In genomic region chr1:75168093-75168471, GRCm38 (mm10) we compare ENCODE assay signal across 8 mouse cellular contexts. TPM values are rescaled to one million over a fixed set of nuclear protein-coding genes. Genes with fewer than 3 reads are reported as not detected.
A peak's percentile ranks its signal among the peaks of the same experiment; 100 is the strongest.
DNase-seq lines count a peak whose midpoint lies in the region; ATAC-seq and TF ChIP-seq lines count a peak whose summit lies in the region.

No protein-coding gene starts in this region.

- intact Hi-C loops in heart, adult 2 months (cut with DNase I), result loop anchor here (1.0 to 2.0 kb wide), 2 partner anchors 25 to 43 kb away; partner anchors contain the start of genes Glb1l and Stk16
- intact Hi-C loops in heart, postnatal 10 days (cut with DNase I), result loop anchor here (2.0 kb wide), 1 partner anchor 25 kb away; the partner anchor contains the start of genes Cnppd1 and Retreg2

- TF ChIP-seq POLR2A in heart, adult 2 months (IDR thresholded peaks at IDR 0.05; ENCODE audit: insufficient read depth, low read depth, low read length), result no peak
- no peak for TF ChIP-seq POLR2A in ES-Bruce4 (IDR thresholded peaks at IDR 0.05; ENCODE audit: insufficient read depth, low read length)

- no peak; the same call in 1 of the 2 replicates for ATAC-seq in forebrain, embryonic 16.5 days
- ATAC-seq in liver, embryonic 16.5 days (ENCODE audit: low read depth), result peak; percentile 9; the same call in 1 of the 2 replicates
- no peak for ATAC-seq in CD4-positive, CD25-positive, alpha-beta regulatory T cell, adult 4 months

- peak overlapping the region; percentile 88 for H3K4me2 ChIP-seq in forebrain, embryonic 16.5 days (ENCODE audit: low read length)
- H3K4me2 ChIP-seq in liver, embryonic 16.5 days (ENCODE audit: low read depth, low read length), result peak overlapping the region; percentile 75

- peak overlapping the region; percentile 77 for H3K4me3 ChIP-seq in heart, adult 2 months
- H3K4me3 ChIP-seq in ES-Bruce4 (ENCODE audit: low read depth, low read length), result peak overlapping the region; percentile 83
- H3K4me3 ChIP-seq in forebrain, embryonic 16.5 days (replicated peaks; ENCODE audit: low read length), result peak overlapping the region; percentile 93
- peak overlapping the region; percentile 76 for H3K4me3 ChIP-seq in liver, embryonic 16.5 days (ENCODE audit: low read depth, low read length)

- peaks cover 3% of the 10 kb centered on the region for H3K4me1 ChIP-seq in heart, adult 2 months (ENCODE audit: control insufficient read depth, insufficient read depth, low read length)
- H3K4me1 ChIP-seq in ES-Bruce4 (ENCODE audit: control insufficient read depth, insufficient read depth, low read length), result peaks cover 3% of the 10 kb centered on the region
- peaks cover 13% of the 10 kb centered on the region for H3K4me1 ChIP-seq in forebrain, embryonic 16.5 days (replicated peaks; ENCODE audit: control insufficient read depth, insufficient read depth, low read length)
- peaks cover 30% of the 10 kb centered on the region for H3K4me1 ChIP-seq in liver, embryonic 16.5 days (ENCODE audit: control insufficient read depth, low read depth, low read length)

- no peaks in the 10 kb centered on the region for H3K9me3 ChIP-seq in ES-Bruce4 (replicated peaks; ENCODE audit: control insufficient read depth, insufficient read depth, low read length, poor library complexity, severe bottlenecking)
- H3K9me3 ChIP-seq in forebrain, embryonic 16.5 days (ENCODE audit: control insufficient read depth, low read length), result no peaks in the 10 kb centered on the region
- H3K9me3 ChIP-seq in liver, embryonic 16.5 days (replicated peaks; ENCODE audit: control insufficient read depth, low read length), result no peaks in the 10 kb centered on the region

- H3K27ac ChIP-seq in heart, adult 2 months, result peak overlapping the region; percentile 99
- peak overlapping the region; percentile 86 for H3K27ac ChIP-seq in ES-Bruce4 (ENCODE audit: insufficient read depth, low read length)
- peak overlapping the region; percentile 23; the same call in 1 of the 2 replicates for H3K27ac ChIP-seq in forebrain, embryonic 16.5 days (ENCODE audit: low read length)
- H3K27ac ChIP-seq in liver, embryonic 16.5 days (ENCODE audit: low read length), result peak overlapping the region; percentile 95

- H3K79me2 ChIP-seq in heart, adult 2 months (replicated peaks; ENCODE audit: control insufficient read depth, insufficient read depth, low read length), result no peaks in the 10 kb centered on the region

- no peaks in the 10 kb centered on the region for H3K27me3 ChIP-seq in heart, adult 2 months (ENCODE audit: control insufficient read depth, insufficient read depth, low read length)
- H3K27me3 ChIP-seq in ES-Bruce4 (ENCODE audit: control insufficient read depth, insufficient read depth, low read length, poor library complexity, severe bottlenecking), result no peaks in the 10 kb centered on the region
- H3K27me3 ChIP-seq in forebrain, embryonic 16.5 days (replicated peaks; ENCODE audit: control insufficient read depth, insufficient read depth, low read length), result no peaks in the 10 kb centered on the region
- no peaks in the 10 kb centered on the region for H3K27me3 ChIP-seq in liver, embryonic 16.5 days (ENCODE audit: control insufficient read depth, insufficient read depth, low read depth, low read length)

- no peak for TF ChIP-seq EP300 in heart, adult 2 months (IDR thresholded peaks at IDR 0.05; ENCODE audit: insufficient read depth, low read depth, low read length)
- TF ChIP-seq EP300 in ES-Bruce4 (IDR thresholded peaks at IDR 0.05; ENCODE audit: insufficient read depth, low read depth, low read length), result no peak

- WGBS in heart, adult 2 months, result 10% methylated on average over 7 of the region's 7 CpGs
- WGBS in forebrain, embryonic 16.5 days, result 6% methylated on average over 7 of the region's 7 CpGs
- 4% methylated on average over 7 of the region's 7 CpGs for WGBS in liver, embryonic 16.5 days (ENCODE audit: insufficient replicate concordance)

- H3K9ac ChIP-seq in heart, adult 2 months (ENCODE audit: low read depth, low read length), result peak overlapping the region; percentile 64
- peak overlapping the region; percentile 54 for H3K9ac ChIP-seq in ES-Bruce4 (ENCODE audit: low read depth, poor library complexity, severe bottlenecking)
- peak overlapping the region; percentile 39; the same call in 1 of the 2 replicates for H3K9ac ChIP-seq in forebrain, embryonic 16.5 days (replicated peaks; ENCODE audit: low read depth, low read length)
- H3K9ac ChIP-seq in liver, embryonic 16.5 days (ENCODE audit: low read depth, low read length), result peak overlapping the region; percentile 88

- no peaks in the 10 kb centered on the region for H3K36me3 ChIP-seq in heart, adult 2 months (ENCODE audit: control insufficient read depth, insufficient read depth, low read length)
- 0 out of 2 replicates have a peak, but pooled peaks cover 4% of the 10 kb centered on the region for H3K36me3 ChIP-seq in ES-Bruce4 (ENCODE audit: control insufficient read depth, insufficient read depth, low read length, poor library complexity, severe bottlenecking)
- H3K36me3 ChIP-seq in forebrain, embryonic 16.5 days (ENCODE audit: control insufficient read depth, insufficient read depth), result peaks cover 21% of the 10 kb centered on the region
- H3K36me3 ChIP-seq in liver, embryonic 16.5 days (ENCODE audit: control insufficient read depth, insufficient read depth), result peaks cover 30% of the 10 kb centered on the region

- no peak for DNase-seq in heart, adult 2 months
- no peak for DNase-seq in heart, postnatal 10 days
- no peak for DNase-seq in right cerebral cortex, adult 2 months (ENCODE audit: low spot score in 2 of 2)
- no peak for DNase-seq in kidney, adult 11 months

- TF ChIP-seq CTCF in heart, adult 2 months (IDR thresholded peaks at IDR 0.05), result no peak
- no peak for TF ChIP-seq CTCF in ES-Bruce4 (IDR thresholded peaks at IDR 0.05; ENCODE audit: low read depth, low read length)

RNA-seq across cellular contexts. Expression of gene Zfand2b, which starts 0.4 kb away (rescaled TPM):
- total RNA-seq in heart, adult 2 months (2021), result 10 to 100 TPM; 13.2 to 17.4 TPM
- polyA plus RNA-seq in heart, adult 2 months (2012; rRNA removed), result 31.4 and 34.9 TPM in 2 replicates
- total RNA-seq in heart, postnatal 10 days (2021), result 10 to 100 TPM; 20.2 to 20.4 TPM
- polyA plus RNA-seq in ES-Bruce4 (2011; ENCODE audit: insufficient read depth, insufficient read length, low read depth, missing spikeins), result 10.9 and 13.0 TPM in 2 replicates
- 41.9 and 47.2 TPM in 2 replicates for polyA plus RNA-seq in forebrain, embryonic 16.5 days (2015; fragmentation: Nextera tagmentation; extraction: Ambion mirVana)
- 41.0 and 41.1 TPM in 2 replicates for polyA plus RNA-seq in liver, embryonic 16.5 days (2015; fragmentation: Nextera tagmentation; extraction: Ambion mirVana)
- 10 to 100 TPM; 54.7 to 71.9 TPM for polyA plus RNA-seq in CD4-positive, CD25-positive, alpha-beta regulatory T cell, adult 4 months (2017; shearing (Covaris generic))

RNA-seq across cellular contexts. Expression of gene Abcb6, which starts 12.1 kb away (rescaled TPM):
- 10 to 100 TPM; 26.6 to 29.1 TPM for total RNA-seq in heart, adult 2 months (2021)
- 25.2 and 30.3 TPM in 2 replicates for polyA plus RNA-seq in heart, adult 2 months (2012; rRNA removed)
- total RNA-seq in heart, postnatal 10 days (2021), result 10 to 100 TPM; 23.6 to 26.8 TPM
- 8.8 and 10.8 TPM in 2 replicates for polyA plus RNA-seq in ES-Bruce4 (2011; ENCODE audit: insufficient read depth, insufficient read length, low read depth, missing spikeins)
- polyA plus RNA-seq in forebrain, embryonic 16.5 days (2015; fragmentation: Nextera tagmentation; extraction: Ambion mirVana), result 44.0 and 51.9 TPM in 2 replicates
- polyA plus RNA-seq in liver, embryonic 16.5 days (2015; fragmentation: Nextera tagmentation; extraction: Ambion mirVana), result 55.5 and 56.5 TPM in 2 replicates
- 1 to 10 TPM in 1 of 2 experiments, under 1 TPM in 1; 0.97 to 6.9 TPM for polyA plus RNA-seq in CD4-positive, CD25-positive, alpha-beta regulatory T cell, adult 4 months (2017; shearing (Covaris generic))

RNA-seq across cellular contexts. Expression of gene Ankzf1, which starts 23.9 kb away (rescaled TPM):
- total RNA-seq in heart, adult 2 months (2021), result 10 to 100 TPM in 1 of 2 experiments, 1 to 10 TPM in 1; 8.7 to 11.2 TPM
- 15.1 and 18.9 TPM in 2 replicates for polyA plus RNA-seq in heart, adult 2 months (2012; rRNA removed)
- 10 to 100 TPM; 12.5 TPM for total RNA-seq in heart, postnatal 10 days (2021)
- polyA plus RNA-seq in ES-Bruce4 (2011; ENCODE audit: insufficient read depth, insufficient read length, low read depth, missing spikeins), result 17.0 and 17.4 TPM in 2 replicates
- polyA plus RNA-seq in forebrain, embryonic 16.5 days (2015; fragmentation: Nextera tagmentation; extraction: Ambion mirVana), result 27.2 and 32.7 TPM in 2 replicates
- polyA plus RNA-seq in liver, embryonic 16.5 days (2015; fragmentation: Nextera tagmentation; extraction: Ambion mirVana), result 9.2 and 12.0 TPM in 2 replicates
- 10 to 100 TPM; 24.5 to 49.2 TPM for polyA plus RNA-seq in CD4-positive, CD25-positive, alpha-beta regulatory T cell, adult 4 months (2017; shearing (Covaris generic))

RNA-seq across cellular contexts. Expression of gene Atg9a, which starts 23.9 kb away (rescaled TPM):
- 10 to 100 TPM; 63.8 to 73.5 TPM for total RNA-seq in heart, adult 2 months (2021)
- polyA plus RNA-seq in heart, adult 2 months (2012; rRNA removed), result 93.0 and 109 TPM in 2 replicates
- total RNA-seq in heart, postnatal 10 days (2021), result 10 to 100 TPM; 51.6 to 54.2 TPM
- polyA plus RNA-seq in ES-Bruce4 (2011; ENCODE audit: insufficient read depth, insufficient read length, low read depth, missing spikeins), result 10.3 and 10.6 TPM in 2 replicates
- polyA plus RNA-seq in forebrain, embryonic 16.5 days (2015; fragmentation: Nextera tagmentation; extraction: Ambion mirVana), result 46.4 and 48.8 TPM in 2 replicates
- 26.5 and 28.5 TPM in 2 replicates for polyA plus RNA-seq in liver, embryonic 16.5 days (2015; fragmentation: Nextera tagmentation; extraction: Ambion mirVana)
- polyA plus RNA-seq in CD4-positive, CD25-positive, alpha-beta regulatory T cell, adult 4 months (2017; shearing (Covaris generic)), result 10 to 100 TPM; 10.1 to 12.4 TPM

RNA-seq across cellular contexts. Expression of gene Retreg2, which starts 25.5 kb away (rescaled TPM):
- total RNA-seq in heart, adult 2 months (2021), result 10 to 100 TPM; 20.3 to 20.5 TPM
- 35.7 and 51.7 TPM in 2 replicates for polyA plus RNA-seq in heart, adult 2 months (2012; rRNA removed)
- 10 to 100 TPM; 29.2 to 33.2 TPM for total RNA-seq in heart, postnatal 10 days (2021)
- polyA plus RNA-seq in ES-Bruce4 (2011; ENCODE audit: insufficient read depth, insufficient read length, low read depth, missing spikeins), result 21.9 and 22.7 TPM in 2 replicates
- polyA plus RNA-seq in forebrain, embryonic 16.5 days (2015; fragmentation: Nextera tagmentation; extraction: Ambion mirVana), result 91.9 and 102 TPM in 2 replicates
- polyA plus RNA-seq in liver, embryonic 16.5 days (2015; fragmentation: Nextera tagmentation; extraction: Ambion mirVana), result 47.7 and 52.7 TPM in 2 replicates
- polyA plus RNA-seq in CD4-positive, CD25-positive, alpha-beta regulatory T cell, adult 4 months (2017; shearing (Covaris generic)), result 10 to 100 TPM; 19.2 to 32.9 TPM

Comparison
In these comparisons a context has a peak if more than half of its experiments do, and no peak if none do; other contexts are left out.
1. H3K27ac ChIP-seq: peak in every context shown above with its lines; median percentile 99 in heart, adult 2 months; 95 in liver, embryonic 16.5 days; 86 in ES-Bruce4; 23 in forebrain, embryonic 16.5 days.